Mouse (Mus musculus) lung, embryonic 16.5 days (tissue): ENCODE results near the gene Lsamp. TPM values are rescaled to one million over a fixed set of nuclear protein-coding genes. Genes with fewer than 3 reads are reported as not detected.

Experiments used
- ATAC-seq: fragments of 200-750 bp; cut with Nextera tagmentation; 2 replicates; pipeline ENCODE4 v1.8.0; 2017; ENCODE audit warnings: low read depth, mild to moderate bottlenecking, moderate library complexity
- H3K27ac ChIP-seq: fragments of 300-500 bp; sonication (generic); 2 replicates; pipeline ENCODE4 v1.5.1; 2014; ENCODE audit warnings: mild to moderate bottlenecking, control low read depth, low read length
- H3K27me3 ChIP-seq: fragments of 300-500 bp; sonication (generic); 2 replicates; pipeline ENCODE4 v1.6.1; 2014; ENCODE audit warnings: low read depth, low read length, mixed read lengths; ENCODE audit not compliant: control insufficient read depth, insufficient read depth
- H3K36me3 ChIP-seq: fragments of 300-500 bp; sonication (generic); 2 replicates; pipeline ENCODE4 v1.6.1; 2014; ENCODE audit warnings: low read length; ENCODE audit not compliant: control insufficient read depth, insufficient read depth
- H3K4me1 ChIP-seq: fragments of 300-500 bp; sonication (generic); replicated peaks from 2 replicates; pipeline ENCODE4 v1.6.1; 2014; ENCODE audit warnings: low read length, mixed read lengths; ENCODE audit not compliant: control insufficient read depth, insufficient read depth
- H3K4me2 ChIP-seq: fragments of 300-500 bp; sonication (generic); 2 replicates; pipeline ENCODE4 v1.6.1; 2014; ENCODE audit warnings: low read depth, low read length, control low read depth
- H3K4me3 ChIP-seq: fragments of 300-500 bp; sonication (generic); 2 replicates; pipeline ENCODE4 v1.5.1; 2014; ENCODE audit warnings: mild to moderate bottlenecking, low read length, control low read depth
- H3K9ac ChIP-seq: fragments of 300-500 bp; sonication (generic); 2 replicates; pipeline ENCODE4 v1.6.1; 2014; ENCODE audit warnings: low read length, control low read depth
- H3K9me3 ChIP-seq: fragments of 300-500 bp; sonication (generic); 2 replicates; pipeline ENCODE4 v1.6.1; 2016; ENCODE audit warnings: low read length; ENCODE audit not compliant: control insufficient read depth
- WGBS: fragments of 180-500 bp; shearing (Covaris S2); extraction: QIAGEN DNeasy Blood & Tissue Kit; methylation state at CpG from one replicate; pipeline ENCODE4 v1.1.7; 2014; 5-methylcytosine and 5-hydroxymethylcytosine counted together
- polyA plus RNA-seq: library from polyadenylated mRNA; unstranded; fragments of >200 nt; fragmentation: Nextera tagmentation; extraction: Ambion mirVana; gene quantifications from 2 replicates; pipeline ENCODE4 v1.2.1, GENCODE M21; 2015

The Lsamp gene
- polyA plus RNA-seq, 1 experiment from 2014 or later = 1.2 TPM

- H3K4me1 ChIP-seq = no peaks in the 10 kb centered on the region
- H3K4me2 ChIP-seq = no peak overlapping the region
- no peaks in the 10 kb centered on the region for H3K9me3 ChIP-seq
- H3K9ac ChIP-seq = no peak overlapping the region
- no peaks in the 10 kb centered on the region for H3K36me3 ChIP-seq
- no peak overlapping the region for H3K4me3 ChIP-seq
- 42% methylated on average over 3 of the region's 3 CpGs for WGBS
- H3K27ac ChIP-seq = no peak overlapping the region
- no peak for ATAC-seq
- no peaks in the 10 kb centered on the region for H3K27me3 ChIP-seq
Measured at GRCm38 (mm10) chr16:41383702-41384101, 1399.5 kb downstream of the Lsamp start.

GRCm38 (mm10) chr16:41384288-41384687, 1400.1 kb downstream of the Lsamp start:
- Histone ChIP-seq H3K27me3 (no peaks in the 10 kb centered on the region), H3K4me2 (no peak overlapping the region), H3K4me1 (no peaks in the 10 kb centered on the region), H3K27ac (no peak overlapping the region), H3K36me3 (no peaks in the 10 kb centered on the region), H3K9me3 (no peaks in the 10 kb centered on the region), H3K9ac (no peak overlapping the region), H3K4me3 (no peak overlapping the region)
- 62% methylated on average over 1 of the region's 1 CpGs for WGBS
- no peak for ATAC-seq

- H3K4me2 ChIP-seq = no peak overlapping the region
- H3K9me3 ChIP-seq = no peaks in the 10 kb centered on the region
- no peak for ATAC-seq
- WGBS = 43% methylated on average over 7 of the region's 7 CpGs
- H3K27ac ChIP-seq = no peak overlapping the region
- no peaks in the 10 kb centered on the region for H3K4me1 ChIP-seq
- H3K36me3 ChIP-seq = no peaks in the 10 kb centered on the region
- no peaks in the 10 kb centered on the region for H3K27me3 ChIP-seq
- no peak overlapping the region for H3K4me3 ChIP-seq
- H3K9ac ChIP-seq = no peak overlapping the region
Measured at GRCm38 (mm10) chr16:41408850-41409249, 1424.7 kb downstream of the Lsamp start.

GRCm38 (mm10) chr16:41410671-41411070, 1426.5 kb downstream of the Lsamp start:
- 72% methylated on average over 3 of the region's 3 CpGs for WGBS
- H3K27ac ChIP-seq = no peak overlapping the region
- ATAC-seq = no peak

GRCm38 (mm10) chr16:41417363-41417762, 1433.2 kb downstream of the Lsamp start:
- H3K36me3 ChIP-seq = no peaks in the 10 kb centered on the region
- WGBS = 71% methylated on average over 5 of the region's 5 CpGs
- no peaks in the 10 kb centered on the region for H3K4me1 ChIP-seq
- no peak overlapping the region for H3K4me3 ChIP-seq
- ATAC-seq = no peak
- no peaks in the 10 kb centered on the region for H3K9me3 ChIP-seq
- no peaks in the 10 kb centered on the region for H3K27me3 ChIP-seq
- no peak overlapping the region for H3K27ac ChIP-seq
- no peak overlapping the region for H3K9ac ChIP-seq
- no peak overlapping the region for H3K4me2 ChIP-seq

More at GRCm38 (mm10) chr16:41410671-41411070, 1426.5 kb downstream of the Lsamp start:
- Histone ChIP-seq H3K4me3 (no peak overlapping the region), H3K36me3 (no peaks in the 10 kb centered on the region), H3K27me3 (no peaks in the 10 kb centered on the region), H3K4me2 (no peak overlapping the region), H3K4me1 (no peaks in the 10 kb centered on the region), H3K9me3 (no peaks in the 10 kb centered on the region), H3K9ac (no peak overlapping the region)

GRCm38 (mm10) chr16:41467391-41467790, 1483.2 kb downstream of the Lsamp start:
- no peak for ATAC-seq
- Histone ChIP-seq H3K4me1 (no peaks in the 10 kb centered on the region), H3K27ac (no peak overlapping the region), H3K27me3 (no peaks in the 10 kb centered on the region), H3K9me3 (no peaks in the 10 kb centered on the region), H3K4me3 (no peak overlapping the region), H3K36me3 (no peaks in the 10 kb centered on the region), H3K4me2 (no peak overlapping the region), H3K9ac (no peak overlapping the region)
- 48% methylated on average over 2 of the region's 2 CpGs for WGBS

- H3K4me3 ChIP-seq = no peak overlapping the region
- H3K27me3 ChIP-seq = no peaks in the 10 kb centered on the region
- no peak overlapping the region for H3K4me2 ChIP-seq
- no peak for ATAC-seq
- H3K4me1 ChIP-seq = no peaks in the 10 kb centered on the region
- no peaks in the 10 kb centered on the region for H3K9me3 ChIP-seq
- WGBS = 55% methylated on average over 5 of the region's 5 CpGs
- no peaks in the 10 kb centered on the region for H3K36me3 ChIP-seq
- H3K27ac ChIP-seq = no peak overlapping the region
- no peak overlapping the region for H3K9ac ChIP-seq
Measured at GRCm38 (mm10) chr16:41478694-41479093, 1494.5 kb downstream of the Lsamp start.

- Histone ChIP-seq H3K27me3 (no peaks in the 10 kb centered on the region), H3K4me1 (no peaks in the 10 kb centered on the region), H3K9ac (no peak overlapping the region), H3K4me3 (no peak overlapping the region), H3K9me3 (no peaks in the 10 kb centered on the region), H3K4me2 (no peak overlapping the region), H3K36me3 (no peaks in the 10 kb centered on the region), H3K27ac (no peak overlapping the region)
- 72% methylated on average over 1 of the region's 1 CpGs for WGBS
- no peak for ATAC-seq
Measured at GRCm38 (mm10) chr16:41481832-41482231, 1497.7 kb downstream of the Lsamp start.

- 54% methylated on average over 6 of the region's 6 CpGs for WGBS
- no peak overlapping the region for H3K9ac ChIP-seq
- no peaks in the 10 kb centered on the region for H3K27me3 ChIP-seq
Measured at GRCm38 (mm10) chr16:41510915-41511552, 1526.9 kb downstream of the Lsamp start.

GRCm38 (mm10) chr16:41521566-41521965, 1537.4 kb downstream of the Lsamp start:
- H3K36me3 ChIP-seq = no peaks in the 10 kb centered on the region
- no peaks in the 10 kb centered on the region for H3K4me1 ChIP-seq
- H3K4me3 ChIP-seq = no peak overlapping the region
- 54% methylated on average over 4 of the region's 4 CpGs for WGBS
- H3K4me2 ChIP-seq = no peak overlapping the region
- H3K27ac ChIP-seq = no peak overlapping the region
- ATAC-seq = no peak
- H3K9ac ChIP-seq = no peak overlapping the region
- no peaks in the 10 kb centered on the region for H3K9me3 ChIP-seq
- no peaks in the 10 kb centered on the region for H3K27me3 ChIP-seq

More at GRCm38 (mm10) chr16:41510915-41511552, 1526.9 kb downstream of the Lsamp start:
- H3K4me1 ChIP-seq = no peaks in the 10 kb centered on the region
- H3K4me3 ChIP-seq = no peak overlapping the region
- no peak overlapping the region for H3K27ac ChIP-seq
- no peak overlapping the region for H3K4me2 ChIP-seq
- no peak for ATAC-seq
- H3K9me3 ChIP-seq = no peaks in the 10 kb centered on the region
- no peaks in the 10 kb centered on the region for H3K36me3 ChIP-seq
